Mouse (Mus musculus) intestine, embryonic 14.5 days (tissue): ENCODE data around the gene Klhl11. TPM values are rescaled to one million over a fixed set of nuclear protein-coding genes. Genes with fewer than 3 reads are reported as not detected.

Experiments
- ATAC-seq: fragments of 200-750 bp; cut with Nextera tagmentation; replicated peaks from 2 replicates; pipeline ENCODE4 v1.8.0; 2017; ENCODE audit warnings: low read depth, moderate number of reproducible peaks, moderate TSS enrichment, moderate library complexity; ENCODE audit not compliant: low FRiP score, low TSS enrichment
- DNase-seq: peaks from one replicate; pipeline ENCODE4 v3.0.0-alpha.2; 2018; ENCODE audit warnings: low spot score
- H3K27ac ChIP-seq: fragments of 300-500 bp; sonication (generic); 2 replicates; pipeline ENCODE4 v1.5.1; 2014; ENCODE audit warnings: low read depth, mild to moderate bottlenecking, control low read depth
- H3K27me3 ChIP-seq: fragments of 300-500 bp; sonication (generic); replicated peaks from 2 replicates; pipeline ENCODE4 v1.6.1; 2014; ENCODE audit warnings: low read length, control low read depth; ENCODE audit not compliant: control insufficient read depth, insufficient read depth
- H3K36me3 ChIP-seq: fragments of 300-500 bp; sonication (generic); 2 replicates; pipeline ENCODE4 v1.6.1; 2014; ENCODE audit warnings: low read length, control low read depth; ENCODE audit not compliant: control insufficient read depth, insufficient read depth
- H3K4me1 ChIP-seq: fragments of 300-500 bp; sonication (generic); replicated peaks from 2 replicates; pipeline ENCODE4 v1.6.1; 2014; ENCODE audit warnings: low read length, control low read depth, mixed read lengths; ENCODE audit not compliant: control insufficient read depth, insufficient read depth
- H3K4me2 ChIP-seq: fragments of 300-500 bp; sonication (generic); 2 replicates; pipeline ENCODE4 v1.6.1; 2014; ENCODE audit warnings: low read length
- H3K4me3 ChIP-seq: fragments of 300-500 bp; sonication (generic); 2 replicates; pipeline ENCODE4 v1.5.1; 2014; ENCODE audit warnings: low read depth, low read length, control low read depth, mixed read lengths
- H3K9ac ChIP-seq: fragments of 300-500 bp; sonication (generic); 2 replicates; pipeline ENCODE4 v1.6.1; 2014; ENCODE audit warnings: mild to moderate bottlenecking, low read length
- H3K9me3 ChIP-seq: fragments of 300-500 bp; sonication (generic); 2 replicates; pipeline ENCODE4 v1.6.1; 2016; ENCODE audit warnings: low read length, control low read depth; ENCODE audit not compliant: control insufficient read depth
- WGBS: fragments of 180-500 bp; shearing (Covaris S2); extraction: QIAGEN DNeasy Blood & Tissue Kit; methylation state at CpG from one replicate; pipeline ENCODE4 v1.1.7; 2014; 5-methylcytosine and 5-hydroxymethylcytosine counted together
- polyA plus RNA-seq: library from polyadenylated mRNA; unstranded; fragments of >200 nt; fragmentation: Nextera tagmentation; extraction: Ambion mirVana; gene quantifications from 2 replicates; pipeline ENCODE4 v1.2.1, GENCODE M21; 2014

The Klhl11 gene
- polyA plus RNA-seq, 1 experiment from 2014 or later, result 9.6 TPM

DNA sequence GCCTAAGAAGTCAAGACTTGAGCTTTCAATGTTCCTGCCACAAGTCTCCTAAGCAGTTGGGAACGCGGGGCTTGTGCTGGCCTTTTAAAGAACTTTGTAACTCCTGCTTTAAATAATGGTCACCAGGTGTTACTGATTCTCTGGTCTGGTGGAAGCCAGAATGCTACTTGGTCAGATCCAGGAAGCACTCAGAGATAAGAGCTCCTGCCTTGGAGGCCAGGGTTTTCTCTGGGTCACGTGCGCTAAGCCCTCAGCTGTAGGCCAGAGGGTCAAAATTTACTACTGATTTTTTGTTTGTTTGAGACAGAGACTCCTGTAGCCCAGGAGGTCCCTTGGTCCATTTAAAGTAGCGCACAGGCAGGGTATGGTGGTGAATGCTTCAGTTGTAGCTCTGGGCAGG is 40.5 kb downstream of the Klhl11 start:
- no peak for DNase-seq
- whole genome bisulfite sequencing, result 91% methylated on average over 5 of the region's 5 CpGs
- no peaks in the 10 kb centered on the region for H3K4me1 ChIP-seq
- no peak overlapping the region for H3K27ac ChIP-seq
- no peak overlapping the region for H3K9ac ChIP-seq
- H3K4me2 ChIP-seq, result no peak overlapping the region
- H3K36me3 ChIP-seq, result peaks cover 66% of the 10 kb centered on the region
- no peaks in the 10 kb centered on the region for H3K9me3 ChIP-seq
- no peaks in the 10 kb centered on the region for H3K27me3 ChIP-seq
- no peak overlapping the region for H3K4me3 ChIP-seq
- no peak for ATAC-seq

DNA sequence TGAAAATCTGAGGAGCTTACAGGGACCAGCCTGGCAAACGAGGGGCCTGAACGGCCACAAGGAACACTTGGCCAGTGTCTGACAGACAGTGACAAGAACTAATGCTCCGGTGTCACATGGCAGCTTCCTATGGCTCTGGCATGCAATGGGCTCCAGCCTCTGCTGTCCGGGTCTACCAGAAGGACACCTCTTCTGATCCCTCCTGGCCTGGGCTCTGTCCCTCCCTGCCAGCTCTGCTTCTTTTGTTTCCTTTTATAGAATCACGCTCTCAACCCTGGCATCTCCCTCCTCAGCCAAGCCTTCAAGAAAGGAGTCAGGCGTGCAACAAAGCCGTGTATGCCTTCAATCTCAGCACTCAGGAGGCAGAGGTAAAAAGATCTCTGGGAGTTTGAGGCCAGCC is 42.5 kb downstream of the Klhl11 start:
- H3K4me3 ChIP-seq, result no peak overlapping the region
- ATAC-seq (no peak), DNase-seq (no peak)
- peaks cover 54% of the 10 kb centered on the region for H3K36me3 ChIP-seq
- WGBS, result 88% methylated on average over 7 of the region's 7 CpGs
- no peaks in the 10 kb centered on the region for H3K27me3 ChIP-seq
- no peaks in the 10 kb centered on the region for H3K9me3 ChIP-seq
- H3K27ac ChIP-seq, result no peak overlapping the region
- H3K9ac ChIP-seq, result no peak overlapping the region
- no peaks in the 10 kb centered on the region for H3K4me1 ChIP-seq
- H3K4me2 ChIP-seq, result no peak overlapping the region

DNA sequence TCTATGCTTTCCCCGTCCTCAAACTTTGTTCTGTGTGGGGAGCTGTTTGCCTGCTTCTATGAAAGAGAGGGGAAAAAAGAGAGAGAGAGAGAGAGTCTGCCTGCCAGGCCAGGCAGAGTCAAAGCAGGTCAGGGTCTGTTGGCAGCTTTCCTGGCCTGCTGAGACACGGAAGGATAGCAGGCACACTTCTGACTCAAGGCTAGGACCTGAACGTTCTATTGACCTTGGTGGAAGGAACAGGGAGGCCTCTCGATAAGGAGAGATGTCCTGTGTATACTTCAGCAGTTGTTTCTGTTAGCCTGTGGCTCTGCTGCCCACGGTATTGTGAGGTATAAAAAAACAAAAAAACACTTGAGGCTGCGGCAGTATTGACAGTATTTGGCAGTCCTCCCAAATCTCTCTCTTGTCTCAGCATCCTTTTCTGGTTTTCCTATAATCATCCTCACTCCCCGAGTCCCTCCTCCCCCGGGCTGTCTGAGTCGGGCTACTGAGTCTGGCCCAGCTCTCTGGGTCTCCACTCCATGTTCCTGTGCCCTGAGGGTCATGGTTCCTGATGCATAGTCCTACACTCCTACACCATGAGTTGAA is 43.8 kb downstream of the Klhl11 start:
- Histone ChIP-seq H3K27me3 (no peaks in the 10 kb centered on the region), H3K4me1 (no peaks in the 10 kb centered on the region), H3K36me3 (peaks cover 58% of the 10 kb centered on the region), H3K27ac (no peak overlapping the region), H3K4me3 (no peak overlapping the region), H3K9me3 (no peaks in the 10 kb centered on the region), H3K9ac (no peak overlapping the region), H3K4me2 (no peak overlapping the region)
- 69% methylated on average over 9 of the region's 9 CpGs for WGBS
- ATAC-seq (no peak), DNase-seq (no peak)

DNA sequence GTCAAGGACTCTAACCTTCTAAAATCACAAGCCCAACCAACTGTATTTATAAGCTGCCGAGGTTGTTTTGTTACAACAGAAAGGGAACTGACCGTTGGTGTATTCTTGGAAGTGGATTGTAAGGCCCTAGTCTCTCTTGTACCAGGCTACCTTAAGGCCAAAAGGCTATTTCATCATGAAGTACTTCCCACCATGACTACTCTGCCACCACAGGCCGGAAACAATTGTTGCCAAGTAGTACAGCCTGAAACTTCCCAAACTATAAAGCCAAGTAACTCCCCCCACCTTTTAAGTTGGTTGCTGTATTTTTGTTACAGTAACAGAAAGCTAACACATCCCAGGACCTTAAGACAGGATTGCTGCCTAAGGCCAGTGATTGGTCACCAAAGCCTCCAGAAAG is 45.7 kb downstream of the Klhl11 start:
- Histone ChIP-seq H3K4me2 (no peak overlapping the region), H3K9ac (no peak overlapping the region), H3K9me3 (no peaks in the 10 kb centered on the region), H3K27me3 (no peaks in the 10 kb centered on the region), H3K4me3 (no peak overlapping the region), H3K36me3 (peaks cover 60% of the 10 kb centered on the region), H3K4me1 (no peaks in the 10 kb centered on the region), H3K27ac (no peak overlapping the region)
- ATAC-seq (no peak), DNase-seq (no peak)
- WGBS, result 83% methylated on average over 3 of the region's 3 CpGs

DNA sequence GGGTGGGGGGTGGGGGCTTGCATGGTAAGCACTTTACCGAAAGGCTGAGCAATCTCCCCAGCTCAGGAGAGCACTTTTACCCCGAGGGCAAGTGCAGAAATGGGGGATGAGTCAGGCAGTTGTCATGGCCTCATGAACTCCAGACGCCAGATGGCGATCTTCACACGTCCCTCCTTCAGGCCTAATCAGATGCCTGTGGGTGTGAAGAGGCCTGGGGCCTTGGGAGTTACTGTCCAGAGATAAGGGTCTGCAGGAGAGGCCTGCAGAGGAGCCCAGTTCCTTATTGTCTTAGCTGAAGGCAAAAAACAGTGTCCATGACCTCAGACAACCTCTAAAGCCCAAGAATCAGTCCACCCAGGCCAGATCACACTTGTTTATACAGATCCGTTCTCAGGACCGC is 46.7 kb downstream of the Klhl11 start:
- no peak overlapping the region for H3K27ac ChIP-seq
- H3K9ac ChIP-seq, result no peak overlapping the region
- no peaks in the 10 kb centered on the region for H3K27me3 ChIP-seq
- H3K9me3 ChIP-seq, result no peaks in the 10 kb centered on the region
- ATAC-seq (peak; percentile 51), DNase-seq (peak; percentile 72)
- no peak overlapping the region for H3K4me3 ChIP-seq
- no peaks in the 10 kb centered on the region for H3K4me1 ChIP-seq
- 13% methylated on average over 7 of the region's 7 CpGs for WGBS
- peaks cover 61% of the 10 kb centered on the region for H3K36me3 ChIP-seq
- H3K4me2 ChIP-seq, result no peak overlapping the region

DNA sequence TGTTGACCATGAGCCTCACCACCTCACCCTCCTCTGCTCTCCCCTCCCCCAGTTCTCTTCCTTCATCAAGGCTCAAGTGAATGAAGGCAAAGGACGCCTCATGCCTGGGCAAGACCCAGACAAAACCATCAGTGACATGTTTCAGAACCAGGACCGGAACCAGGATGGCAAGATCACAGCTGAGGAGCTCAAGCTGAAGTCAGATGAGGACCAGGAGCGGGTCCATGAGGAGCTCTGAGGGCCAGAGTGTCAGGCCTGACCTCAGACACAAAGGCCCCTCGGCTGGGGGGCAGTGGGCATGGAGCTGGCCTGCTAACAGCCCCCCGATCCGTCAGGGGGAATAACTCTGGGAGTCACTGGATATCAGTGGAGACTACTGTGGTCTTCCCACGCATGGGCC is 48.7 kb downstream of the Klhl11 start:
- Histone ChIP-seq H3K4me1 (no peaks in the 10 kb centered on the region), H3K27me3 (no peaks in the 10 kb centered on the region), H3K27ac (no peak overlapping the region), H3K36me3 (peaks cover 53% of the 10 kb centered on the region), H3K4me3 (no peak overlapping the region), H3K9ac (no peak overlapping the region), H3K9me3 (no peaks in the 10 kb centered on the region), H3K4me2 (no peak overlapping the region)
- WGBS, result 94% methylated on average over 7 of the region's 7 CpGs
- ATAC-seq, result no peak
- DNase-seq, result no peak

DNA sequence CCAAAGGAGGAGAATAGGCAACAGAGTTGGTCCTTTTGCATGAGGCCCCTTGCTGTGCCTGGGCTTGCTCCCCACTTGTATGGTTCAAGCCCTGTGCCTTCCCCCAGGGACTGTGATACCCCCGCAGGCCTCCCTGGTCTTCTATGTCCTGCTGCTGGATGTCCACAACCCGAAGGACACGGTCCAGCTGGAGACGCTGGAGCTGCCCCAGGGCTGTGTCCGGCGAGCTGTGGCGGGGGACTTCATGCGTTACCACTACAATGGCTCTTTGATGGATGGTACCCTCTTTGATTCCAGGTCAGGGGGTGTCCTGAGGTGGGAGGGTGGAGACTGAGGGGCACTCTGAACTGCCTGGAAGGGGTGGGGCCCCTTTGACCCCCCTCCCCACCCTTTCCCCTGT is 51.0 kb downstream of the Klhl11 start:
- Histone ChIP-seq H3K27ac (no peak overlapping the region), H3K9ac (no peak overlapping the region), H3K4me1 (peaks cover 9% of the 10 kb centered on the region), H3K36me3 (peaks cover 52% of the 10 kb centered on the region), H3K27me3 (no peaks in the 10 kb centered on the region), H3K9me3 (no peaks in the 10 kb centered on the region), H3K4me2 (no peak overlapping the region), H3K4me3 (no peak overlapping the region)
- ATAC-seq (no peak), DNase-seq (no peak)
- WGBS, result 77% methylated on average over 8 of the region's 8 CpGs

DNA sequence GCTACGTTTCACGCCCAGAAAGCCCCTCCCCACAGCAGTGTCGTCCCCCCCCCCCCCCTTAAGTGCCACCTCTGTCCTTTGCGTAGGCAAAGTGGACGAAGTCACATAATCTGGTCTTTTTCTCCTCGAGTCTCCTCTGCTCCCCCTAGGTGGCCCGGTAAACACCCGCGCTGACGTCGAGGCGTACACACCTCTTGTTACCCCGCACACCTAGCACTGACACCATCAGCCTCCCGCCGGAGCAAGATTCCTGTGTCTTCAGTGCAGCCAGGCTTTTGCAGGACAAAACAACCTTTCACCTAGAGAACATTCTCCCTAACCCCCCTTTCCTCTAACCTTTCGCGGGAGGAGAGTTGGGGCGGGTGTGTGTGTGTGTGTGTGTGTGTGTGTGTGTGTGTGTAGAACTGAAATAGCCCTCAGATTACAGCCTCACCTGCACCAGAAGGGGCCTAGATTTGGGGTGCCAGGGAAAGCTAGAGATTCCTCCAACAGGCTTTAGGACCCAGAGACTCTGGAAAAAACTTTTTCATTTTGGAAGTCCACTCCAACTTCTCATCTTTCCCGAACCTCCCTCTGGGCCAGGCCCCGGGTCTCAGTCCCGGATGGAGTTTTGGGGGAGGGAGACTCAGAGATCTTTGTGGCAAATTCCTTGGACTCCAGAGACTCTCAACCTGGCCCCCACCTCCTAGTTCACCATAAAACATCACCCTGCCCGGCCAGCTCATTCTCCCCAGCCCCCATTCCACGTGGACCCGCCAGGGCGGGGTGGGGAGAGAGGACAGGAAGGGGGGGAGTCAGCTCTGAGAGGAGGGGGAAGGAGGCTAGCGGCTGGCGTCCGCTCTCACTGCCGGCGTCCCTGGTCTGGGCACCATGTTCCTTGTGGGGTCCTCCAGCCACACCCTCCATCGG is 57.4 kb downstream of the Klhl11 start, which contains the start of gene Fkbp10:
Gene Fkbp10, plus strand, starts transcription at position 784 of the 909 bp plus-strand sequence.
- H3K9me3 ChIP-seq, result no peaks in the 10 kb centered on the region
- H3K27me3 ChIP-seq, result no peaks in the 10 kb centered on the region
- peak within 1 kb of the TSS; percentile 67 for H3K9ac ChIP-seq
- H3K4me3 ChIP-seq, result peak within 1 kb of the TSS; percentile 58
- peaks cover 13% of the 10 kb centered on the region for H3K36me3 ChIP-seq
- peaks cover 41% of the 10 kb centered on the region for H3K4me1 ChIP-seq
- DNase-seq, result peak; percentile 86
- peak within 1 kb of the TSS; percentile 93 for H3K27ac ChIP-seq
- under 1% methylated on average over 30 of the region's 31 CpGs for WGBS
- ATAC-seq, result peak; percentile 37
- peak within 1 kb of the TSS; percentile 63 for H3K4me2 ChIP-seq
